Mouse (Mus musculus) cerebellum, postnatal 10 days (tissue): ENCODE data around the gene Lrrc1.

Source experiments
- DNase-seq, 2 experiments: peaks; one replicate each; pipeline ENCODE4 v3.0.0; 2021; ENCODE audit warnings: mixed read lengths in 2 of 2

The Lrrc1 gene

GRCm38 (mm10) chr9:77461371-77461915 is 83.2 kb downstream of the Lrrc1 start:
- DNase-seq: no peak

GRCm38 (mm10) chr9:77460408-77460807 is 84.3 kb downstream of the Lrrc1 start:
- DNase-seq: no peak

- no peak for DNase-seq
Observed at GRCm38 (mm10) chr9:77459365-77459764, 85.3 kb downstream of the Lrrc1 start.

GRCm38 (mm10) chr9:77456169-77456826 is 88.4 kb downstream of the Lrrc1 start:
- no peak for DNase-seq

- DNase-seq: no peak
Observed at GRCm38 (mm10) chr9:77455439-77456168, 89.1 kb downstream of the Lrrc1 start.

- DNase-seq: no peak
Observed at GRCm38 (mm10) chr9:77452046-77452807, 92.4 kb downstream of the Lrrc1 start.

GRCm38 (mm10) chr9:77450447-77450846 is 94.2 kb downstream of the Lrrc1 start:
- DNase-seq: no peak

- DNase-seq: no peak
Observed at GRCm38 (mm10) chr9:77444876-77445275, 99.8 kb downstream of the Lrrc1 start.

GRCm38 (mm10) chr9:77439371-77439770 is 105.3 kb downstream of the Lrrc1 start:
- DNase-seq: no peak

GRCm38 (mm10) chr9:77438836-77439271 is 105.8 kb downstream of the Lrrc1 start:
- DNase-seq: peak; percentile 11 to 20

GRCm38 (mm10) chr9:77437131-77437530 is 107.5 kb downstream of the Lrrc1 start:
- no peak for DNase-seq

GRCm38 (mm10) chr9:77434965-77435364 is 109.7 kb downstream of the Lrrc1 start:
- no peak for DNase-seq

- no peak for DNase-seq
Observed at GRCm38 (mm10) chr9:77433476-77433875, 111.2 kb downstream of the Lrrc1 start.

- no peak for DNase-seq
Observed at GRCm38 (mm10) chr9:77432030-77432429, 112.6 kb downstream of the Lrrc1 start.

GRCm38 (mm10) chr9:77430413-77431087 is 114.1 kb downstream of the Lrrc1 start:
- no peak for DNase-seq

GRCm38 (mm10) chr9:77429230-77430015 is 115.2 kb downstream of the Lrrc1 start:
- no peak for DNase-seq

GRCm38 (mm10) chr9:77428748-77429140 is 115.9 kb downstream of the Lrrc1 start:
- no peak for DNase-seq

- no peak for DNase-seq
Observed at GRCm38 (mm10) chr9:77428115-77428747, 116.4 kb downstream of the Lrrc1 start.

GRCm38 (mm10) chr9:77427292-77428114 is 117.2 kb downstream of the Lrrc1 start:
- DNase-seq: peak; percentile 34 to 41

- peak; percentile 20 to 41 for DNase-seq
Observed at GRCm38 (mm10) chr9:77426110-77426509, 118.6 kb downstream of the Lrrc1 start.
